Mouse (Mus musculus) hindbrain, embryonic 11.5 days (tissue): Measurements from ENCODE around the gene Gm21861. TPM values are rescaled to one million over a fixed set of nuclear protein-coding genes. Genes with fewer than 3 reads are reported as not detected.
"Not testable (repeated sequence)": the region's sequence is repeated elsewhere in the genome, so short reads cannot be mapped to it uniquely, and the experiment has no call there.

Experiments
- ATAC-seq: fragments of 200-750 bp; cut with Nextera tagmentation; 2 replicates; pipeline ENCODE4 v1.8.0; 2017; ENCODE audit warnings: mild to moderate bottlenecking, moderate TSS enrichment, moderate library complexity; ENCODE audit not compliant: low FRiP score
- DNase-seq: peaks from one replicate; pipeline ENCODE4 v3.0.0-alpha.2; 2015; ENCODE audit warnings: low spot score
- H3K27ac ChIP-seq: fragments of 300-500 bp; sonication (generic); 2 replicates; pipeline ENCODE4 v1.5.1; 2014; ENCODE audit warnings: mild to moderate bottlenecking, low read depth, low read length
- H3K27me3 ChIP-seq: fragments of 300-500 bp; sonication (generic); 2 replicates; pipeline ENCODE4 v1.6.1; 2014; ENCODE audit warnings: mild to moderate bottlenecking, low read length, moderate library complexity, mixed read lengths; ENCODE audit not compliant: control insufficient read depth, insufficient read depth
- H3K36me3 ChIP-seq: fragments of 300-500 bp; sonication (generic); 2 replicates; pipeline ENCODE4 v1.6.1; 2014; ENCODE audit warnings: mild to moderate bottlenecking, low read length, moderate library complexity, mixed read lengths; ENCODE audit not compliant: control insufficient read depth, insufficient read depth
- H3K4me1 ChIP-seq: fragments of 300-500 bp; sonication (generic); replicated peaks from 2 replicates; pipeline ENCODE4 v1.6.1; 2014; ENCODE audit warnings: low read length, mixed read lengths; ENCODE audit not compliant: control insufficient read depth, insufficient read depth
- H3K4me2 ChIP-seq: fragments of 300-500 bp; sonication (generic); replicated peaks from 2 replicates; pipeline ENCODE4 v1.6.1; 2014; ENCODE audit warnings: mild to moderate bottlenecking, low read depth, low read length
- H3K4me3 ChIP-seq: fragments of 300-500 bp; sonication (generic); 2 replicates; pipeline ENCODE4 v1.5.1; 2014; ENCODE audit warnings: low read depth, low read length
- H3K9ac ChIP-seq: fragments of 300-500 bp; sonication (generic); 2 replicates; pipeline ENCODE4 v1.6.1; 2014; ENCODE audit warnings: low read depth, low read length
- H3K9me3 ChIP-seq: fragments of 300-500 bp; sonication (generic); 2 replicates; pipeline ENCODE4 v1.6.1; 2016; ENCODE audit warnings: low read length; ENCODE audit not compliant: control insufficient read depth
- WGBS: fragments of 180-500 bp; shearing (Covaris S2); extraction: QIAGEN DNeasy Blood & Tissue Kit; methylation state at CpG from one replicate; pipeline ENCODE4 v1.1.7; 2014; 5-methylcytosine and 5-hydroxymethylcytosine counted together
- polyA plus RNA-seq: library from polyadenylated mRNA; unstranded; fragments of >200 nt; fragmentation: Nextera tagmentation; extraction: Ambion mirVana; gene quantifications from 2 replicates; pipeline ENCODE4 v1.2.1, GENCODE M21; 2014

Gm21861 gene
- not detected in 2 replicates for polyA plus RNA-seq

- H3K4me1 ChIP-seq, H3K36me3 ChIP-seq, DNase-seq, H3K4me2 ChIP-seq, ATAC-seq, H3K27me3 ChIP-seq, H3K4me3 ChIP-seq, H3K9ac ChIP-seq, H3K27ac ChIP-seq, H3K9me3 ChIP-seq: not testable (repeated sequence)
- no CpG with 5 or more reads among the region's 7 CpGs for WGBS
These were observed at the start of gene Gm21861 for GRCm38 (mm10) chrY:58814497-58814896. Gene Gm21861, minus strand, starts transcription at chrY:58814597.
